Mouse (Mus musculus) urinary bladder, adult 18-20 months (tissue): Measurements from ENCODE around the gene Prtn3.

Experiments used
- DNase-seq, 2 experiments: peaks; one replicate each; pipeline ENCODE4 v3.0.0; 2022; ENCODE audit warnings: low spot score in 2 of 2, mixed read lengths in 2 of 2

Prtn3 gene

DNA sequence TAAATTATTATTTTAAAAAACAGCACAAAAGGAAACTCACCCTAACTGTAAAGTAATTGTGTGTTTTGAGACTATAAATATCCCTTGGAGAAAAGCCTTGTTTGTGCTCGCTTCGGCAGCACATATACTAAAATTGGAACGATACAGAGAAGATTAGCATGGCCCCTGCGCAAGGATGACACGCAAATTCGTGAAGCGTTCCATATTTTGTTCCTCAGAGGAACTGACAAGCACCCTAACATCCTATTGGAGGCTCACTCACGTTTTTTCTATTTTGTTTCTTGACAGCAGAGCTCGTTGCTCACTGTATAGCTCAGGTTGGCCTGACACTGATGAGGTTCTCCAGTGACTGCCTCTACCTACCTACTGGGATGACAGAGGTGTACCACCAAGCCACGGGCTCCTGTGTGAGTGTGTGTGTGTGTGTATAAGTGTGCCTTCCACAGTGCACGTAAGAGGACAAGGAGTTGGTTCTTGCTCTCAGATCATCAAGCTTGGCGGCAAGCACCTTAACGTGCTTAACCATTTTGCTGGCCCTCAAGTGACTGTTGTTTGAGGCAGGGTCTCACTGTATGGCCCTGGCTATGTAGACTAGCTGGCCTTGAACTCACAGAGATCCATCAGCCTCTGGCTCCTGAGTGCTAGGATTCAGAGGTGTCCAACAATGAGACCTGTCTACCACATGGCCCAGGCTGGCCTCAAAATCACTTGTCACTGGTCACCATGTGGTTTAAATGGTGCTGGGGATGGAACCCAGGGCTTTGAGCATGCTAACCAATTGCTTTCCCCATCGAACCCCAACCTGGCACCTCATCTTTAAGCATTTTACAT, 35.0 kb downstream of the Prtn3 start:
- DNase-seq, result no peak

DNA sequence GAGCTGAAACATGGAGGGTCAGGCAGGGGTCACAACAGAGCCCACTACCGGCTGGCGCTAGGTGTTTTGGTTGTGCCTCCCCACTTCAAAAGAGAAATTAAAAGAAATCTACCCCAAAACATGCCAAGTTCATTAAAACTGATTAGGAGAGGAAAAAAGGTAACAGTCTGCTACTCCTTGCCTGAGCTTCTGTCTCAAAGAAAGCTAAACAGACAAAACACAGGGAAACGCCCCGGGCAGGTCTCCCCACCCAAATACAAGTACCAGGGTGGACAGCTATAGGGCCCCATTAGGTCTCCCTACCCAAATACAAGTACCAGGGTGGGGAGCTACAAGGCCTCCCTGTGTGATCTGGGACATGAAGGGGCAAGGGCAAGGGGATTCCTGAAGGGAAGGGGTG, 36.3 kb downstream of the Prtn3 start, which contains the start of gene Gm26602:
Gene Gm26602 (plus strand): TSS at position 301 of the 400 bp plus-strand sequence.
- no peak for DNase-seq

DNA sequence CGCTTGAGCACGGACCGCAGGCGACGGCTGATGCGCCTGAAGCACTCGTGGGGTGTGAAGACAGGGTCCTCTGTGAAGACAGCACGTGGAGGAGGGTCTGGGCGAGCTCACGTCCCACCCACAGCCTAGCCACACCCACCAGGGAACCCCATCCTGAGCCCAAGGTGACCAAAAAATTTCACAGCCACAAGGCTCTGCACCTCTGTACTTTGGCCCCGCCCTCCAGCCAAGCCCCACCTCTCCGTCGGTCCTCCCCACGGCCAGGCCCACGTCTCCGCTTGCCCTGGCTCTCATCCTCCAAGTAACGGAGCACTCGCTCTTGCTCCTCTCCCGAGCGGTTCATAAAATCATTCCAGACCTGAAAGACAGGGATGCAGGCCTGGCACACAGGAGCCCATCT, 38.1 kb downstream of the Prtn3 start:
- no peak for DNase-seq

DNA sequence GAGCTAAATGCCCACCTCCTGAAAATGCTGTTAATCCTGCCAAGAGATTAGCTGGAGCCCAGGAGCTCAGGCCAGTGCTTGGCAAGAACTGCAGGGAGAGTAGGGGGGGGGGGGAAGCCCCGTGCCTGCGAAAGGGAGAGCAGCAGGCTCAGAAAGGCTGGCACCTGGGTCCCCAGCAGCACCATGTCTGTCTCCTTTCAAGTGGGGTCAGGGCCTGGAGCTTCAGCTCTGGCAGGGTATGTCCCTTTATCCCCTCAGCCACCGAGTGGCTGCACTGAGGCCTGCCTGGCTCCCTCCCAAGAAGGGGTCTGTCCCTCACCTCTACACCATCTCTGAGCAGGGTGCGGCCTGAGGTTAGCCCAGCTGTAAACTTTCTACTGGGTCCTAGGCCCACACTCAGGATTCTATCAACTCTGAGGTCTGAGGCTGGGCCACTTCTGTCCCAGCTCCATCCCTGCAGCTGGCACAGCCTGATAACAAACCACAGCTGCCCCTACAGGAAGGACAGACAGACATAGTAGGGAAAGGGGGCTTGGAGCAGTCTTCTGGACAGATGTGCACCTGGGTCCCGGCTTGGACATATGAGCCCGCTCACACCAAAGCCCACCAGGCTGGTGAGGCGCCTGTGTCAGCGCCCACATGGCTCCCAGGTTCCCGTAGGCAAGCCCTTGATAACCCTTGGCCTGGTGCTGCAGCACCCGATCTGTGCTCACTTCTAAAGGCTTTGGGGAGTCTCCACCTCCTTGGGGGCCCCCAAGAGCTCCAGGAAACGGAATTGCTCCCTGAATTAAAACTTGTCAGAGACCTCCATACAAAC, 40.1 kb downstream of the Prtn3 start:
- no peak for DNase-seq

DNA sequence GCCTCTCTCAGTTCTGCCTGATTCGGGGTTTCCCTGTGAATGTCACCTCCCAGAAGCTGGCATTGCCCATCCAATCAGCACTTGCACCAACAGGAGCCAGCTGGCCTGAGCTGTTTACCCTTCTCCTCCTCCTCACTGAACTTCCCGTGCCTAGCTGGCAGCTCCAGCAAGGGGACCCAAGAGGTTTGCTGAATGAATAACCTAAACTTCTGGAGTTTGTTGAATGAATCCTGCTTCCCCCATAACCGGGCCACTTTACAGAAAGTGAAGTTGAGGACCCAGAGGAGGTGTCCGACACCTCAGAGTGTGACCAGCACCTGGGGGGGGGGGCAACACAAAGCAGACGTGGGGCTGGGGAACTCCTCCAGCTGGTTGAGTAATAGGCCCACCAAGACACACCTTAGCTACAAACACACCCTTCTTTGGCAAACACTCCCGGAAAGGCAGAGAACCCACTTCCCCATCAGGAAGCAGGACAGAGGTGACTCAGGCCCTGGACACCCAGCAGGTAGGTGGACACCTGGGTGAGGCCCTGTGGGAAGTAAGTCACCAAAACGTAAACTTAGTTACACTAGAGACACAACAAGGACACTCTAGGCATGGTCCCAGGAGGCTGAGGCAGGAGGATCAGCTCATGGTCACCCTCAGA, 40.8 kb downstream of the Prtn3 start:
- peak; percentile 39 to 55 for DNase-seq

DNA sequence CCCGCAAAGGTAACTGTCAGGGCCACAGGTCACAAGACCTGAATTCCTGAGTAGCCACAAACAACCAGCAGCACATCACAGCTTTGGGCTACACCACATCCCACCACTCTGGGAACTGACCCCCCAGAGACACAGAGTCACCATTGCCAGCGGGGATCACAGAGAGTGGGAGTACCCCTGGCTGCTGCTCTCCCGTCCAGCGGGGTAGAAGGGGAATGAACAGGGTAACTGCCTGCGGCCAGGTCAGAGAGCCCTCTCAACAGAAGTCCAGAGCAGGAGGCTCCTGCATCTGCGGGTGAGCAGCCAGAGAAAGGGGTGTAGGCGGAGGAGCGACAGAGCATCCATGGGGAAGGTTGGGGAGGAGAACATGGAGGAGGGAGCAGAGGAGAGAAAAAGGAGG, 41.8 kb downstream of the Prtn3 start:
- no peak for DNase-seq

DNA sequence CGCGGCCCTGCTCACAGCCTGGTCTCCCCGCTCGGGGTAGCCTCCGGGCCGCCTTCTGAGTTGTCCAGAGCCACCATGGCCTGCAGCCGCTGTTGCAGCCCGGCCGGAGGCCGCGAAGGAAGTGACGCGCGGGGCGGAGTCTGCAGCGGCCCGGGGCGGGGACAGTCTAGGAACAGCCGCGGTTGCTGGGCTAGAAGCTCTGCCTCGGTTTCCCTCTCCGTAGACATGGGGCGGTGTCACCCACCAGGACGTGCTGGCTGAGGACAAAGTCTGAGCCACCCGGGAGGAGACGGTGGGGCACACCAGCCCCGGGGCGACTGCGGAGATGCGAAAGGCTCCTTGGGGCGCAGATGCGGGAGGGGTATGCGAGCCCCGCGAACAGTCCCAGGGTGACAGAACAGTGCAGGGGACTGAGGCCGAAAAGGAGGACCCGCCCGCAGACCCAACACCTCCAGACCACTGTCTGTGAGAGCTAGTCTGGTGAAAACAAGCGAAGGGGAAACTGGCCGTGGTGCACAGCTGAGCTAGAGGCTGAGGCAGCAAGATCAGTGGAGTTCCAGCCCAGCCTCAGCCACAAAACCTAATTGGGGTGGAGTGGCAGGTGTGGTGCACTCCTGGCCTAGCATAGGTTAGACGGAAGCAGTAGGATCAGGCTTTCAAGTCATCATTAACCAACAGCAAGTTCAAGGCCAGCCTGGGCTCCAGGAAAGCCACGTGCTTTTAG, 42.7 kb downstream of the Prtn3 start, which contains the start of gene Kiss1r:
Gene Kiss1r (plus strand): TSS at position 164 of the 724 bp plus-strand sequence.
- peak; percentile 83 to 94 for DNase-seq

DNA sequence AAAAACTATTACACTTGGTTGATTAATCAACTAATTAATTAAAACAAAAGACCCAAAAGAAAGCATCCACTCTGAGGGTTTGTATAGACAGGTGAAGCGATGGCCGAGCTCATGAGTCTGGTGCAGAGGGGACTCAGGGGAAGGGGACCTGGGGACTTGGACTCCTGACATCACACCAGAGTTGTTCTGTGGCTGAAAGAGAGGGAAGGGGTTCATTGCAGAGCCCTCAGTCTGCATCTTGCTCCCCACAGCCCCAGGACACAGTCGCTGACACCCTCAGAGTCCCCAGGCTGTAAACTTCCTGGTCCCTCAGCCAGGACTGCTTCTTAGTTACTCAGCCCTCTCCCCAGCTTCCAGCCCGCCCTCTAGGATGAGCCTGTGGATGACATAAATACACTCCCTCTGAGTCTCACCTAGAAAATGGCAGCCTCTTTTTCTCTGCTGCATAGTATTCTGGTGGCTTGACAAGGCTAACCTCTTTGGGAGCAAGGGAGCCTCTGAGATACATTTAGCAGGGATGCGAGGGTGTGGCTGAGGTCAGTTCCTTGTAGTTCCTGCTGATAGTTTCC, 43.3 kb downstream of the Prtn3 start:
- DNase-seq, result no peak

DNA sequence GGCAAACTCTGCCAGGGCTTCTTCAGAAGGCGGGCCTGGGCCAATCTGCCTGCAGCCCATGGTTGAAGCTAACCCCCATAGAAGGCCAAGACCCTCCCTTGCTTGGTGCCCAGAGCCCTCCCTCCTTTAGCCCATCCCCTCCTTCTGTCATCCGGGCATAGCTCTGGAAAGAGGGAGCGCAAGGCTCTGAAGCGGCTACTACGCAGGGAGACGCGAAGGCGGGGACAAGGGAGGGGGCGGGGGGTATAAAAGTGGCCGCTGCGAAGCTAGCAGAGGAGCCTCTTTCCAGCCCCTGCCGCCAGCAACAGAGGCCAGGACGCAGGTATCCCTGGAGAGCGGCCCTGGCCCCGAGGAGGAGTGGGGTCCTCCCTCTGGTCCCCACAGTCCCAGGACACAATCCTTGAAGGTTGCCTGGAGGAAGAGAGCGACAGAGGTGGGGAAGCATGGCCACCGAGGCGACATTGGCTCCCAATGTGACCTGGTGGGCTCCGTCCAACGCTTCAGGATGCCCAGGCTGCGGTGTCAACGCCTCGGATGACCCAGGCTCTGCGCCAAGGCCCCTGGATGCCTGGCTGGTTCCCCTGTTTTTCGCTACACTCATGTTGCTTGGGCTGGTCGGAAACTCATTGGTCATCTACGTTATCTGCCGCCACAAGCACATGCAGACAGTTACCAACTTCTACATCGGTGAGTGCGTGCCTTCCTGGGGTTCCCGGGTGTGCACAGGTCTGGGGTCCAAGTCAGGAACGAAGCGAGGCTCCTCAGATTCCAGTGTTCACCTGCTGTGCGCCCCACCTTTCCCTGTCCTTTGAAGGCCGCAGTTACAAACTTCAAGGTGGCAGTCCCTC, 44.2 kb downstream of the Prtn3 start:
- DNase-seq, result no peak

DNA sequence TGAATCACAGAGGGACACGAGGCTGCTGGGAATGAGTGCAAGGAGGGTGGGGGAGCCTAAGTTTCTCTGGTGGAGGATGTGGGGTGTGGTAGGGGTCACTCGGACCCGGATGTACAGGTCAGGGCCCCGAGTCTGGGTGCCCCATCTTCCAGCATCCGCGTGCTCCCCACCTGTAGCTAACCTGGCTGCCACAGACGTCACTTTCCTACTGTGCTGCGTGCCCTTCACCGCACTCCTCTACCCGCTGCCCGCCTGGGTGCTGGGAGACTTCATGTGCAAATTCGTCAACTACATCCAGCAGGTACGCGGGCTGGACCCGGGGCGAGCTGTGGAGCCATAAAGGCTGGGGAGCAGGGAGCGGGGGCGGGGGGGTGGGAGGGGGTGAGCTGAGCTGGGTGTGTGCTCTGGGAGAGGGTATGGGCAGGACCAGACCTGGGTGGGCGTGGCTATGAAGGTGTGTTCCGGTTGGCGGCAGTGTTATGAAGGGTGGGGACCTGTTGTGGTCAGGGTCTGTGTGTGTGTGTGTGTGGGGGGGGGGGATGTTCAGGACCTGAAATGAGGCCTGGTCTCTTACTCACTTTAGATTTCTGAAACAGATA, 45.1 kb downstream of the Prtn3 start:
- DNase-seq, result no peak

DNA sequence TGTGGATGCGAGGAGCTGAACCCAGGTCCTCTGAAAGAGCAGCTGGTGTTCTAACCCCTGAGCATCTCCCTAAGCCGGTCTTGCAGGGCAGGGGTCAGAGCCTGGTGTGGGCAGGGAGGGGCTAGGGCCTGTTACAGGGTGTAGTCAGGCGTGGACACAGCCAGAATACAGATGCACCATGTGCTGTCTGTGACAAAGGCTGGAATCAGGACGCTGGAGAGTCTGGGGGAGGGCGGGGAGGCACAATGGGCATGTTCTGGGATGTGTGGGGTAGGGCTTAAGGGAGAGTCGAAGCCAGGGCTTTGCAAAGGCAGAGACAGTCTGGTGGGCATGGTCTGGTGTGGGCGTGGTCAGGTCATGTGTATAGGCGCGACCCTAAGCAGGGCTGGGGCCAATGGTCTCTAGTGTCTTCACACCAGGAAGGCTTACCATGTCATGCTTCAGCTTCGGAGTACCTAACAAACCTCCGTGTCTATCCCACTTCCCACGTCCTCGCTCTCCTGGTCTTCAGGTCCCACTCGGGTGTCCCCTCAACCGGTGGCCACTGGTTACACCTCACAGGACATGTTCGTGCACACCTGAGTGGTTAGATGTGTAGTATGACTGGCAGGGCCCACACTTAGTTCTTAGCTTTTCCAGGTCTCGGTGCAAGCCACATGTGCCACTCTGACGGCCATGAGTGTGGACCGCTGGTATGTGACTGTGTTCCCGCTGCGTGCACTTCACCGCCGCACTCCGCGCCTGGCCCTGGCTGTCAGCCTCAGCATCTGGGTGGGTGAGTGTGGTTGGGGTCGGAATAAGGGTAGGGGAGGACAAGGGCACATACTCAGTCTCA, 46.0 kb downstream of the Prtn3 start:
- no peak for DNase-seq

DNA sequence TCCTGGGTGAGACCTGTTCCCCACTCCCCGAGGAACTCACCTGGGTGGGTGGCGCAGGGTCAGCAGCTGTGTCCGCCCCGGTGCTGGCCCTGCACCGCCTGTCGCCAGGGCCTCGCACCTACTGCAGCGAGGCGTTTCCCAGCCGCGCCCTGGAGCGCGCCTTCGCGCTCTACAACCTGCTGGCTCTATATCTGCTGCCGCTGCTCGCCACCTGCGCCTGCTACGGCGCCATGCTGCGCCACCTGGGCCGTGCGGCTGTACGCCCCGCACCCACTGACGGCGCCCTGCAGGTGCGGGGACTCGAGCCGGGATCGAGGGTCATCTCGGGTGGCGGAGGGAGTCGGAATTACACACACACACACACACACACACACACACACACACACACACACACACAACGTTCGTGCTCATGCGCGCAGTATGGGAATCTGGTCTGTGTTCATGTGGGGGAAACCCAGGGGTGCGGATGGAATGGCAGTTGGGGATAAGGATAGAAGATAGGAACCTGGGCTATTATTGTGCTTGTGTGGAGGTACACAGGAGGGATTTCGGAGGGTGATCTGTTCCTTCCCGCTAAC, 46.8 kb downstream of the Prtn3 start, which contains the start of gene R3hdm4:
Gene R3hdm4 (minus strand): TSS at position 251 of the 578 bp plus-strand sequence.
- no peak for DNase-seq

DNA sequence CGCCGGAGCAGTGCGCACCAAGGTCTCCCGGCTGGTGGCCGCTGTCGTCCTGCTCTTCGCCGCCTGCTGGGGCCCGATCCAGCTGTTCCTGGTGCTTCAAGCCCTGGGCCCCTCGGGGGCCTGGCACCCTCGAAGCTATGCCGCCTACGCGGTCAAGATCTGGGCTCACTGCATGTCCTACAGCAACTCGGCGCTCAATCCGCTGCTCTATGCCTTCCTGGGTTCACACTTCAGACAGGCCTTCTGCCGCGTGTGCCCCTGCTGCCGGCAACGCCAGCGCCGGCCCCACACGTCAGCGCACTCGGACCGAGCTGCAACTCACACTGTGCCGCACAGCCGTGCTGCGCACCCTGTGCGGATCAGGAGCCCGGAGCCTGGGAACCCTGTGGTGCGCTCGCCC, 47.3 kb downstream of the Prtn3 start:
- DNase-seq, result no peak

DNA sequence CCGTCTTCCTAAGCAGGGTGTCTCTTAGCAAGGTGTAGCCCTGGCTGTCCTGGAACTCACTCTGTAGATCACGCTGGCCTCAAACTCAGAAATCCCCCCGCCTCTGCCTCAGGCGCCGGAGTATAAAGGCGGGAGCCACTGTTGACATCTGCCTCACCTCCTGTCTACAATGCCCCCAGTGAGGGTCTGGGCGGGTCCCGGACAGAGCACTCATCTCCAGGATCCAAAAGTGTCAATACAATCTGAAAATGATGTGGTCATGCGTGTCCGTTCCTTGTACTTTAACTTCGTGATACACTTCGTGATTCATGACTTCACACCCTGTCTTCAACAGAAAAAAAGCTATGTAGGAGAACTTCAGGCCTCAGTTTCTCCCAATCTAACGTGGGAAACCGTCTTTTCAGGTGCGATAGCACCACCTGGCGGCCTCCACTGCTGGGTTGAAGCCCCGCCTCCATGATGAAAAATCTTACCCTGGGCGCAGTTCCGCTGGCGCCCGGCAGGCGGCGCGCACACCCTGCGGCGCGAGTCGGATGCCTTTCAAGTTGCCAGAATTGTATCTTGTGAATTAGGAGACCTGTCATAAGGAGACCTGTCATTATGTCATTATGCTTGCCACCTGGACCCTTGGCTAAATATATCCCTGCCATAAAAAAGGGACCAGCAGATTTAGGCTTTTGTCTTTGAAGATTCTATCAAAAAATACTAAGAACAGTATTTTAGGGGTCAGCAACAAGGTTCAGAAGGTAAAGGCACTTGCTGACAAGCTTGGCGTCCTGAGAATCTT, 50.9 kb downstream of the Prtn3 start:
- DNase-seq, result peak; percentile 84 to 95

DNA sequence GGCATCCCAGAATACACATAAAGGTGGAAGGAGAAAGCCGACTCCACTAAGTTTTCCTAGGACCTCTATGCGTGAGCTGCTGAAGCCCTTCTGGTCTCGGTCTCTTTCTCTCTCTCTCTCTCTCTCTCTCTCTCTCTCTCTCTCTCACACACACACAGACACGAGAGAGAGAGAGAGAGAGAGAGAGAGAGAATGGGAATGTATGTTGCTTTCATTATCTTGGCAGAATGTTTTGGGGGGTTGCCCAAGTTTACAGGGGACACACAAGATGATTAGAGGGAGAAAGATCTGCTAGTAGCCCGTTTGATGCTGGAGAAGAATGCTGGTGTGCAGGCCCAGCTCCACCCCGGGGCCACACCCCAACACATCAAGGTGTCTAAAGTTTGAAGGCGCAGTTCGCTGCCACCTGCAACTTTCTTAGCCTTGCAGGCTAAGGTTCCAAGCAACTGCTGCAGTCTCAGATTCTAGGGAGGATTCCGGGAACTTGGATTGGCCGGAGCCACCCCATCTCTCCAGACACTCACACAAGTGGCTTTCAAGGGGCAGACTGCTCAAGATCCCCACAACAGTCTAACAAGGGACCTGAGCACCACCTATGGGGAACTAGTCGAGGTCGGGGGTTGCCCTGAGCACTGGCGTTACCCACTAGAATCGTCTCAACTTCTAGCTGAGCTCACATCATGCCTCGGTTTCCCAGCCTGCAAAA, 51.7 kb downstream of the Prtn3 start:
- DNase-seq, result no peak

DNA sequence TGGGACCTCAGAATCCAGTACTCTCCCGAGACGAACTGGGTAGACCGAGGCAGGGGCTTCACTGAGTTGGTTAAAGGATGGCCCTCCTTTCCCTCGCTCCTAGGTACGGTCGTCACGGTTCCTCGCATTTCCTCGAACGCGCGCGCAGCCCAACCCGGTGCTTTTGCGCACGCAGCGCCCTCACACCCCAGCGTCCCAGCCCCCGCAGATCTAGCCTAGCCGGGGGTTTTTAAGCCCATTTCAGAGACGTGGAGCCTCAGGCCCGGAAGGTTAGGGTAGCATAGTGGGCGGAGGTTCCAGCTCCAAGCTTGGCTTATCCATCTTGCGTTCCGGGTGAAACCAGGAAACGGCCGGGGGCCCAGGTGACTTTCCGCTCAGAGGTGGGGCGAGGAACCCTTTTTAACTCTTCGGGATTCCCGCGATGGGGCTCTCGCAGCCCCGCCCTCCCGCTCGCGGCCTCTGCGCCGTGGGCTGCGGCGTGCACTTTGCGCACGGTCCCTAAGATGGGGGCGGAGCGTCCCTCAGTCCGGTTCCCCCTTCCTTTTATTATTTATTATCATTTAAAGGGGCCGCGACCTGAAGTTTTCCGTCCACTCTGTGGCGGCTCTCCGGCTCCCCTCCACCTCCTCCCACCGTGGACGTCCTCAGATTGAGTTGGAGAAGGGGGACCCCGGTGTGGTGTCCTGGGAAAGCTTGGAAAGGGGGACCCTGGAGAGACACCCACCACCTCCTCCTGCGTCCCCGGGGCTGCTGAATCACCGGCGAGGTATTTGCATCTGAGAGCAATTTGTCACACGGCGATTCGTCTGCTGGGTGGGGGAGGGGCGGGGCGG, 52.4 kb downstream of the Prtn3 start, which contains the start of gene Arid3a:
Gene Arid3a (plus strand): TSS at position 553 of the 833 bp plus-strand sequence.
- DNase-seq, result peak; percentile 89 to 92
